ENCODE assay signal across 19 mouse cellular contexts in genomic region chr8:53600826-53601225, GRCm38 (mm10). TPM values are rescaled to one million over a fixed set of nuclear protein-coding genes. Genes with fewer than 3 reads are reported as not detected.
DNase-seq lines count a peak whose midpoint lies in the region; ATAC-seq and TF ChIP-seq lines count a peak whose summit lies in the region.
"Had no signal": no experiment of that assay in that cellular context is flagged by ENCODE, and none has a peak within 500 bp of the region (broad histone marks: within the 10 kb centered on the region; RNA-seq: fewer than 3 reads in every experiment).

No protein-coding gene starts in this region.

- H3K9ac ChIP-seq in forebrain, embryonic 14.5 days (ENCODE audit: low read length), result no peak overlapping the region
- no peak overlapping the region for H3K9ac ChIP-seq in forebrain, embryonic 16.5 days (replicated peaks; ENCODE audit: low read depth, low read length)
- no peak overlapping the region for H3K9ac ChIP-seq in midbrain, embryonic 16.5 days (ENCODE audit: low read depth, low read length)
- H3K9ac ChIP-seq in stomach, postnatal 0 days (ENCODE audit: low read length), result no peak overlapping the region
- H3K9ac ChIP-seq: heart, embryonic 15.5 days; limb, embryonic 15.5 days; liver, embryonic 14.5 days; lung, embryonic 14.5 days had no signal

- WGBS in forebrain, embryonic 14.5 days, result 74% methylated on average over 3 of the region's 3 CpGs
- WGBS in forebrain, embryonic 16.5 days, result 46% methylated on average over 3 of the region's 3 CpGs
- WGBS in midbrain, embryonic 16.5 days, result 31% methylated on average over 3 of the region's 3 CpGs
- WGBS in stomach, postnatal 0 days, result 88% methylated on average over 3 of the region's 3 CpGs

- H3K27me3 ChIP-seq in forebrain, embryonic 14.5 days (replicated peaks; ENCODE audit: control insufficient read depth, insufficient read depth, low read length), result no peaks in the 10 kb centered on the region
- H3K27me3 ChIP-seq in forebrain, embryonic 16.5 days (replicated peaks; ENCODE audit: control insufficient read depth, insufficient read depth, low read length), result no peaks in the 10 kb centered on the region
- H3K27me3 ChIP-seq in midbrain, embryonic 16.5 days (ENCODE audit: control insufficient read depth, insufficient read depth, low read depth, low read length), result no peaks in the 10 kb centered on the region
- no peaks in the 10 kb centered on the region for H3K27me3 ChIP-seq in stomach, postnatal 0 days (ENCODE audit: control insufficient read depth, insufficient read depth, low read length)
- H3K27me3 ChIP-seq: heart, embryonic 15.5 days; limb, embryonic 15.5 days had no signal

- H3K36me3 ChIP-seq in forebrain, embryonic 14.5 days (ENCODE audit: control insufficient read depth, insufficient read depth, low read length), result peaks cover 4% of the 10 kb centered on the region; the same call in 1 of the 2 replicates
- no peaks in the 10 kb centered on the region for H3K36me3 ChIP-seq in forebrain, embryonic 16.5 days (ENCODE audit: control insufficient read depth, insufficient read depth)
- no peaks in the 10 kb centered on the region for H3K36me3 ChIP-seq in midbrain, embryonic 16.5 days (ENCODE audit: control insufficient read depth, insufficient read depth, low read length)
- H3K36me3 ChIP-seq in stomach, postnatal 0 days (ENCODE audit: control insufficient read depth, insufficient read depth, low read length), result no peaks in the 10 kb centered on the region
- H3K36me3 ChIP-seq: heart, embryonic 15.5 days had no signal

- DNase-seq in layer of hippocampus, adult 2 months (ENCODE audit: low spot score in 2 of 2), result no peak
- DNase-seq in layer of hippocampus, adult 9-10 months (ENCODE audit: low spot score), result no peak
- peak; percentile 5 for DNase-seq in forebrain, embryonic 14.5 days (ENCODE audit: low spot score)
- no peak for DNase-seq in stomach, postnatal 0 days (ENCODE audit: low spot score)
- no peak for DNase-seq in kidney, postnatal 25 days
- DNase-seq: adrenal gland, adult 2 months; cerebellum, adult 11-12 months; cerebellum, postnatal 14 days; heart, postnatal 36 days; kidney, adult 18-20 months; left cerebral cortex, postnatal 4 days; lung, embryonic 14.5 days had no signal

- ATAC-seq in forebrain, embryonic 14.5 days, result peak; percentile 54; the same call in 1 of the 2 replicates
- no peak for ATAC-seq in forebrain, embryonic 16.5 days
- peak; percentile 51; the same call in 1 of the 2 replicates for ATAC-seq in midbrain, embryonic 16.5 days
- no peak for ATAC-seq in stomach, postnatal 0 days (ENCODE audit: low FRiP score, low TSS enrichment)
- ATAC-seq: inflammation-experienced regulatory T-cells, adult 6 months had no signal

- H3K27ac ChIP-seq in layer of hippocampus, adult 2 months, result peak overlapping the region; percentile 55; the same call in 1 of the 2 replicates
- H3K27ac ChIP-seq in forebrain, embryonic 14.5 days (ENCODE audit: low read depth, low read length), result peak overlapping the region; percentile 46; the same call in 1 of the 2 replicates
- peak overlapping the region; percentile 70 for H3K27ac ChIP-seq in forebrain, embryonic 16.5 days (ENCODE audit: low read length)
- H3K27ac ChIP-seq in midbrain, embryonic 16.5 days (ENCODE audit: low read length), result 0 out of 2 replicates have a peak overlapping the region, but pooled peaks have one; percentile 49
- H3K27ac ChIP-seq in stomach, postnatal 0 days (replicated peaks), result no peak overlapping the region
- H3K27ac ChIP-seq: heart, embryonic 15.5 days; limb, embryonic 15.5 days; liver, embryonic 14.5 days had no signal

- H3K9me3 ChIP-seq in forebrain, embryonic 14.5 days (replicated peaks; ENCODE audit: control insufficient read depth, low read length), result no peaks in the 10 kb centered on the region
- H3K9me3 ChIP-seq in forebrain, embryonic 16.5 days (ENCODE audit: control insufficient read depth, low read length), result no peaks in the 10 kb centered on the region
- no peaks in the 10 kb centered on the region for H3K9me3 ChIP-seq in midbrain, embryonic 16.5 days (replicated peaks; ENCODE audit: control insufficient read depth, low read length, poor library complexity, severe bottlenecking)
- no peaks in the 10 kb centered on the region for H3K9me3 ChIP-seq in stomach, postnatal 0 days (ENCODE audit: control insufficient read depth, low read length)
- H3K9me3 ChIP-seq: heart, embryonic 15.5 days; limb, embryonic 15.5 days had no signal

- no peak for TF ChIP-seq CTCF in layer of hippocampus, adult 2 months (conservative IDR thresholded peaks at IDR 0.05)
- TF ChIP-seq CTCF in stomach, postnatal 0 days (IDR thresholded peaks at IDR 0.05; ENCODE audit: low read depth), result no peak

- H3K4me3 ChIP-seq in layer of hippocampus, adult 2 months, result no peak overlapping the region
- no peak overlapping the region for H3K4me3 ChIP-seq in forebrain, embryonic 14.5 days (ENCODE audit: low read depth, low read length)
- no peak overlapping the region for H3K4me3 ChIP-seq in forebrain, embryonic 16.5 days (replicated peaks; ENCODE audit: low read length)
- H3K4me3 ChIP-seq in midbrain, embryonic 16.5 days (ENCODE audit: low read depth, low read length), result no peak overlapping the region
- H3K4me3 ChIP-seq in stomach, postnatal 0 days (ENCODE audit: low read depth, low read length), result no peak overlapping the region
- H3K4me3 ChIP-seq: heart, embryonic 15.5 days; limb, embryonic 15.5 days had no signal

- no peak overlapping the region for H3K4me2 ChIP-seq in forebrain, embryonic 14.5 days (ENCODE audit: low read length)
- no peak overlapping the region for H3K4me2 ChIP-seq in forebrain, embryonic 16.5 days (ENCODE audit: low read length)
- no peak overlapping the region for H3K4me2 ChIP-seq in midbrain, embryonic 16.5 days (ENCODE audit: low read length)
- H3K4me2 ChIP-seq in stomach, postnatal 0 days (replicated peaks; ENCODE audit: low read depth), result no peak overlapping the region
- H3K4me2 ChIP-seq: heart, embryonic 15.5 days; limb, embryonic 15.5 days; lung, embryonic 14.5 days had no signal

- no peak for TF ChIP-seq EP300 in stomach, postnatal 0 days (optimal IDR thresholded peaks at IDR 0.05)

- 0 out of 2 replicates have a peak, but pooled peaks cover 3% of the 10 kb centered on the region for H3K4me1 ChIP-seq in forebrain, embryonic 14.5 days (ENCODE audit: control insufficient read depth, insufficient read depth, low read length)
- H3K4me1 ChIP-seq in forebrain, embryonic 16.5 days (replicated peaks; ENCODE audit: control insufficient read depth, insufficient read depth, low read length), result 0 out of 2 replicates have a peak, but pooled peaks cover 5% of the 10 kb centered on the region
- peaks cover 3% of the 10 kb centered on the region; the same call in 1 of the 2 replicates for H3K4me1 ChIP-seq in midbrain, embryonic 16.5 days (ENCODE audit: control insufficient read depth, insufficient read depth, low read length)
- H3K4me1 ChIP-seq in stomach, postnatal 0 days (replicated peaks; ENCODE audit: control insufficient read depth, insufficient read depth), result no peaks in the 10 kb centered on the region
- H3K4me1 ChIP-seq: heart, embryonic 15.5 days; limb, embryonic 15.5 days had no signal

RNA-seq across cellular contexts. Expression of gene Neil3, which starts 38.0 kb away (rescaled TPM):
- under 1 TPM; 0.15 to 0.20 TPM for total RNA-seq in layer of hippocampus, adult 2 months (2021)
- polyA plus RNA-seq in forebrain, embryonic 14.5 days (2014; fragmentation: Nextera tagmentation; extraction: Ambion mirVana), result 12.7 and 12.8 TPM in 2 replicates
- 15.8 and 15.9 TPM in 2 replicates for polyA plus RNA-seq in forebrain, embryonic 16.5 days (2015; fragmentation: Nextera tagmentation; extraction: Ambion mirVana)
- 3.1 and 4.7 TPM in 2 replicates for polyA plus RNA-seq in midbrain, embryonic 16.5 days (2015; fragmentation: Nextera tagmentation; extraction: Ambion mirVana)
- 7.1 and 8.0 TPM in 2 replicates for polyA plus RNA-seq in stomach, postnatal 0 days (2015; fragmentation: Nextera tagmentation; extraction: Ambion mirVana)
- total RNA-seq: gastrocnemius, adult 8-10 months had no signal

Comparison
In these comparisons a context has a peak if more than half of its experiments do, and no peak if none do; other contexts are left out.
1. ATAC-seq: peak in forebrain, embryonic 14.5 days (single experiment) and midbrain, embryonic 16.5 days (single experiment); none in forebrain, embryonic 16.5 days (single experiment) and stomach, postnatal 0 days (single experiment).